Mouse (Mus musculus): ENCODE measurements around the gene Tmem45b. TPM values are rescaled to one million over a fixed set of nuclear protein-coding genes. Genes with fewer than 3 reads are reported as not detected.

Gene Tmem45b
- 48.3 and 61.8 TPM in 2 replicates for polyA plus RNA-seq (2012; rRNA removed)

DNA sequence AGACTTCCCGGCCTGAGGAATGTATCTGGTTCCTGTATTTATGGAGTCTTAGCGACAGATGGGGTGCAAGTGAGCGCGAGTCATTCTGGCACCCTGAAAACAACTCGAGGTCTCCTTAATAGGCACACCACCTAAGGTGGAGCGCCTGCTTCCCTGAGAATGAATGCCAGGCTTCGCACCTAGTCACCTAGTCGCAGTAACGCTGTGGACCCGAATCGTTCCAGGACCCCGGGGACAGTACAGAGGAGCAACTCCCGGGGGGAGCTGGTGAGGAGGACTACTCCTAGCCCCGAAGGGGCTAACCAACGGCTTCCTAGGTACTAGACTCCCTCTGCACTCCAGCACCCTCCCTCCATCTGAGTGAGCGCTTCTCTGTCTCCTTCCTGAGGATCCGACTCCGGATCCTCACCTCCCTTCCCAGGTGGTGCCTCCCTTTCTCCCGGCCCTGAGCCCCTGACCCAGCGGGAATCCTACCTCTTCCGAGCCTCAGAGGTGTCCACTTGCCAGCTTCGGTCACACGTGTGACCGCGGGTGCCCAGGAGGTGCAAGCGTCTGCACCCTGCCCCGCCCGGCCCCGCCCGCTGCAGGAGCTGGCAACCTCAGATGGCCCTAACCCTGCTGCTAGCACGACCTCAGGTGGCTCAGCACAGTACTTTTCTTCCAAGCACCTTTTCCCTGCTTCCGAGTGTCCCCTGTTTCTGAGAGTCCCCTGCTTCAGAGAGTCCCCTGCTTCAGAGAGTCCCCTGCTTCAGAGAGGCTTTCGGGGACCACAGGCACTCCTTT is at the start of gene Tmem45b:
Gene Tmem45b, minus strand, starts transcription at position 771 of the 783 bp plus-strand sequence.

DNA sequence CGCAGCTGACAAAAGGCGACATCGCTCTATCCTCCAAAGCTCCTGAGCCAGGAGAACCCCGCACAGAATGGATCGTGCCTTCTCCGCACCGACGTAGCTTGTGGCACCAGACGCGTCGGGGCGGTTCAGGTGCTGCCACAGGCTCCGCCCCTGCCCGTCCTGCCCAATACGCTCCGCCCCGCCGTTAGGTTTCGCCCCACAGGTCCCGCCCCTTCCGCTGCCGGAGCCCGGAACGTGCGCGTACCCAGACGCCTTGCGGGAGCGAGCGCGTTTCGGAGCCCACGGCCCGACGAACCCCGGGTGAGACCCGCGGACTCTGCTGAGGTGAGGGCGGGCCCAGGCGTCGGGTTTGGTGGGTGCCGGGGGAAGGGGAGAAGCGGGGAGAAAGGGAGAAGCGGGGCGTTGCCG is 78.3 kb downstream of the Tmem45b start, which contains the start of gene Nfrkb:
Gene Nfrkb, plus strand, starts transcription at position 246 of the 408 bp plus-strand sequence.

Other genes with a start within 250 kb of the Tmem45b start
- 2.7 and 3.0 TPM in 2 replicates for gene Prdm10, start 183.9 kb downstream of the Tmem45b start, polyA plus RNA-seq (2012; rRNA removed)
- gene Nfrkb, start 78.3 kb downstream of the Tmem45b start, polyA plus RNA-seq (2012; rRNA removed): 5.6 and 6.7 TPM in 2 replicates